Mouse (Mus musculus) G1E-ER4 (cell line): ENCODE results near the gene Rasgrf1. TPM values are rescaled to one million over a fixed set of nuclear protein-coding genes. Genes with fewer than 3 reads are reported as not detected.

ENCODE experiments used
- GATA1 ChIP-seq: IDR thresholded peaks from one replicate; pipeline ENCODE4 v1.8.0; 2012; ENCODE audit warnings: low read length, inconsistent platforms
- polyA plus RNA-seq: library from polyadenylated mRNA; stranded (reverse); fragments of >175 nt; gene quantifications from 2 replicates; pipeline ENCODE4 v1.2.3, GENCODE M21; 2012

The Rasgrf1 gene
- polyA plus RNA-seq, 1 experiment: not detected

GRCm38 (mm10) chr9:89974463-89974931, 64.8 kb downstream of the Rasgrf1 start:
- TF ChIP-seq GATA1: no peak

GRCm38 (mm10) chr9:89976366-89976940, 66.7 kb downstream of the Rasgrf1 start:
- no peak for TF ChIP-seq GATA1

- no peak for TF ChIP-seq GATA1
These were observed 69.5 kb downstream of the Rasgrf1 start for GRCm38 (mm10) chr9:89979248-89979647.

- TF ChIP-seq GATA1: no peak
These were observed 72.5 kb downstream of the Rasgrf1 start for GRCm38 (mm10) chr9:89982256-89982655.

- no peak for TF ChIP-seq GATA1
These were observed 78.3 kb downstream of the Rasgrf1 start for GRCm38 (mm10) chr9:89988053-89988452.

- no peak for TF ChIP-seq GATA1
These were observed 79.3 kb downstream of the Rasgrf1 start for GRCm38 (mm10) chr9:89988811-89989528.

GRCm38 (mm10) chr9:90006432-90006831, 96.7 kb downstream of the Rasgrf1 start:
- TF ChIP-seq GATA1: no peak

GRCm38 (mm10) chr9:90007094-90007493, 97.4 kb downstream of the Rasgrf1 start:
- no peak for TF ChIP-seq GATA1

GRCm38 (mm10) chr9:90008138-90008537, 98.4 kb downstream of the Rasgrf1 start:
- no peak for TF ChIP-seq GATA1

- TF ChIP-seq GATA1: no peak
These were observed 102.1 kb downstream of the Rasgrf1 start for GRCm38 (mm10) chr9:90011849-90012248.

GRCm38 (mm10) chr9:90014649-90015048, 104.9 kb downstream of the Rasgrf1 start:
- no peak for TF ChIP-seq GATA1

GRCm38 (mm10) chr9:90016204-90016603, 106.5 kb downstream of the Rasgrf1 start:
- TF ChIP-seq GATA1: no peak

GRCm38 (mm10) chr9:90020866-90021265, 111.2 kb downstream of the Rasgrf1 start:
- no peak for TF ChIP-seq GATA1

GRCm38 (mm10) chr9:90021442-90021841, 111.7 kb downstream of the Rasgrf1 start:
- TF ChIP-seq GATA1: no peak

GRCm38 (mm10) chr9:90027709-90028108, 118.0 kb downstream of the Rasgrf1 start:
- TF ChIP-seq GATA1: no peak

GRCm38 (mm10) chr9:90033922-90034321, 124.2 kb downstream of the Rasgrf1 start:
- no peak for TF ChIP-seq GATA1

- TF ChIP-seq GATA1: no peak
These were observed 125.5 kb downstream of the Rasgrf1 start for GRCm38 (mm10) chr9:90035168-90035567.
